18 mouse cellular contexts compared by ENCODE assay signal in the genomic region with DNA sequence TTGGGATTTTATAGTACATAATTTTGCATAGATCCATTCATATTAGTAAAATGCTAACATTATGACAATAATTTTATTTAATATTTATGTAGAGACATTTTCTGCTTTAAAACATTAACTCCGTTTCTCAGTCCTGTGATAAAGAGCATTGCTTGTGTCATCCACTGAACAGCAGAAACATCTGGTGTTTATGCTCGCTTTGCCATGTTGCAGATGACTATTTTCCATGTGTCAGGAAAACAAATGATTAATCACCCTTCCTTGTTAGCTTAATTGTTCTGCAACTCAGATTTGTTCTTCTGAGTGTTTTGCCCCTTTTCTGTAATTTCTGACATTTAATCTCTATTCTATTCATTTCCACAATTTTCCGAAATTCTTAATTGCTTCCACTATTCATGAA.
"Had no signal": no experiment of that assay in that cellular context is flagged by ENCODE, and none has a peak within 500 bp of the region (broad histone marks: within the 10 kb centered on the region; RNA-seq: fewer than 3 reads in every experiment).

No protein-coding gene starts in this region.

- H3K4me1 ChIP-seq: midbrain, embryonic 10.5 days; midbrain, embryonic 12.5 days; neural tube, embryonic 13.5 days; neural tube, embryonic 15.5 days had no signal

- H3K4me2 ChIP-seq: lung, embryonic 14.5 days; midbrain, embryonic 12.5 days; neural tube, embryonic 13.5 days; neural tube, embryonic 15.5 days had no signal

- H3K9ac ChIP-seq: lung, embryonic 14.5 days; midbrain, embryonic 12.5 days; neural tube, embryonic 13.5 days; neural tube, embryonic 15.5 days had no signal

- H3K4me3 ChIP-seq: midbrain, embryonic 10.5 days; midbrain, embryonic 12.5 days; myocyte; neural tube, embryonic 13.5 days; neural tube, embryonic 15.5 days had no signal

- ATAC-seq: midbrain, embryonic 16.5 days had no signal

- H3K27ac ChIP-seq: midbrain, embryonic 10.5 days; midbrain, embryonic 12.5 days; neural tube, embryonic 13.5 days; neural tube, embryonic 15.5 days had no signal

- H3K27me3 ChIP-seq: midbrain, embryonic 12.5 days; neural tube, embryonic 13.5 days; neural tube, embryonic 15.5 days had no signal

- DNase-seq: lung, embryonic 14.5 days; lung, postnatal 10 days; lung, postnatal 4 days; midbrain, embryonic 14.5 days; retina, postnatal 1 day; right cerebral cortex, adult 18-20 months; right cerebral cortex, postnatal 25 days; right cerebral cortex, postnatal 4 days; spleen, adult 18-20 months; thymus, adult 2 months; thymus, postnatal 25 days; thymus, postnatal 4 days had no signal

- H3K36me3 ChIP-seq: midbrain, embryonic 10.5 days; midbrain, embryonic 12.5 days; neural tube, embryonic 13.5 days; neural tube, embryonic 15.5 days had no signal

- H3K9me3 ChIP-seq: midbrain, embryonic 10.5 days; midbrain, embryonic 12.5 days; neural tube, embryonic 13.5 days; neural tube, embryonic 15.5 days had no signal
